Mouse (Mus musculus) ZHBTc4 (cell line): ENCODE data around the gene Plk1.

Experiments used
- DNase-seq: peaks from one replicate; pipeline ENCODE4 v3.0.0-alpha.2; 2011; ENCODE audit warnings: low read depth, low spot score

The Plk1 gene

GRCm38 (mm10) chr7:122191097-122191496 lies 31.9 kb downstream of the Plk1 start:
- peak; percentile 58 for DNase-seq

GRCm38 (mm10) chr7:122193919-122194318 lies 34.7 kb downstream of the Plk1 start:
- DNase-seq = peak; percentile 26

- no peak for DNase-seq
Observed at GRCm38 (mm10) chr7:122196771-122197170, 37.5 kb downstream of the Plk1 start.

- DNase-seq = peak; percentile 83
Observed at GRCm38 (mm10) chr7:122197306-122197705, 38.1 kb downstream of the Plk1 start.

- DNase-seq = peak; percentile 63
Observed at GRCm38 (mm10) chr7:122199296-122199695, 40.1 kb downstream of the Plk1 start.

- DNase-seq = no peak
Observed at GRCm38 (mm10) chr7:122203936-122204335, 44.7 kb downstream of the Plk1 start.

GRCm38 (mm10) chr7:122206121-122206520 lies 46.9 kb downstream of the Plk1 start:
- no peak for DNase-seq

- DNase-seq = no peak
Observed at GRCm38 (mm10) chr7:122208276-122209021, 49.2 kb downstream of the Plk1 start.

GRCm38 (mm10) chr7:122219315-122219801 lies 60.1 kb downstream of the Plk1 start, which contains the start of gene Chp2:
Gene Chp2 (plus strand): TSS chr7:122219496.
- DNase-seq = peak; percentile 16
